Mouse (Mus musculus) embryonic facial prominence, embryonic 14.5 days (tissue): Measurements from ENCODE around the gene Sp9. TPM values are rescaled to one million over a fixed set of nuclear protein-coding genes. Genes with fewer than 3 reads are reported as not detected.

Experiments
- ATAC-seq: fragments of 200-750 bp; cut with Nextera tagmentation; 2 replicates; pipeline ENCODE4 v1.8.0; 2017; ENCODE audit warnings: low read depth, moderate number of reproducible peaks, moderate TSS enrichment
- DNase-seq: peaks from one replicate; pipeline ENCODE4 v3.0.0-alpha.2; 2015; ENCODE audit warnings: low spot score
- H3K27ac ChIP-seq: fragments of 300-500 bp; sonication (generic); replicated peaks from 2 replicates; pipeline ENCODE4 v1.5.1; 2014; ENCODE audit warnings: low read depth, mild to moderate bottlenecking, low read length, moderate library complexity
- H3K27me3 ChIP-seq: fragments of 300-500 bp; sonication (generic); replicated peaks from 2 replicates; pipeline ENCODE4 v1.6.1; 2014; ENCODE audit warnings: low read length; ENCODE audit not compliant: control insufficient read depth, insufficient read depth
- H3K36me3 ChIP-seq: fragments of 300-500 bp; sonication (generic); 2 replicates; pipeline ENCODE4 v1.6.1; 2014; ENCODE audit warnings: low read length, mixed read lengths; ENCODE audit not compliant: control insufficient read depth, insufficient read depth
- H3K4me1 ChIP-seq: fragments of 300-500 bp; sonication (generic); 2 replicates; pipeline ENCODE4 v1.6.1; 2014; ENCODE audit warnings: antibody characterized with exemption, low read length; ENCODE audit not compliant: control insufficient read depth, insufficient read depth
- H3K4me2 ChIP-seq: fragments of 300-500 bp; sonication (generic); 2 replicates; pipeline ENCODE4 v1.6.1; 2014; ENCODE audit warnings: low read depth, mild to moderate bottlenecking, low read length, moderate library complexity, mixed read lengths
- H3K4me3 ChIP-seq: fragments of 300-500 bp; sonication (generic); 2 replicates; pipeline ENCODE4 v1.5.1; 2014; ENCODE audit warnings: low read depth, mild to moderate bottlenecking, low read length
- H3K9ac ChIP-seq: fragments of 300-500 bp; sonication (generic); 2 replicates; pipeline ENCODE4 v1.6.1; 2014; ENCODE audit warnings: low read depth, mild to moderate bottlenecking, low read length, moderate library complexity, mixed read lengths
- H3K9me3 ChIP-seq: fragments of 300-500 bp; sonication (generic); 2 replicates; pipeline ENCODE4 v1.6.1; 2016; ENCODE audit warnings: low read length; ENCODE audit not compliant: control insufficient read depth
- WGBS: fragments of 180-500 bp; shearing (Covaris S2); extraction: QIAGEN DNeasy Blood & Tissue Kit; methylation state at CpG from one replicate; pipeline ENCODE4 v1.1.7; 2014; 5-methylcytosine and 5-hydroxymethylcytosine counted together
- polyA plus RNA-seq: library from polyadenylated mRNA; unstranded; fragments of >200 nt; fragmentation: Nextera tagmentation; extraction: Ambion mirVana; gene quantifications from 2 replicates; pipeline ENCODE4 v1.2.1, GENCODE M21; 2014

Gene Sp9
- polyA plus RNA-seq, 1 experiment from 2014 or later = 1.5 TPM

DNA sequence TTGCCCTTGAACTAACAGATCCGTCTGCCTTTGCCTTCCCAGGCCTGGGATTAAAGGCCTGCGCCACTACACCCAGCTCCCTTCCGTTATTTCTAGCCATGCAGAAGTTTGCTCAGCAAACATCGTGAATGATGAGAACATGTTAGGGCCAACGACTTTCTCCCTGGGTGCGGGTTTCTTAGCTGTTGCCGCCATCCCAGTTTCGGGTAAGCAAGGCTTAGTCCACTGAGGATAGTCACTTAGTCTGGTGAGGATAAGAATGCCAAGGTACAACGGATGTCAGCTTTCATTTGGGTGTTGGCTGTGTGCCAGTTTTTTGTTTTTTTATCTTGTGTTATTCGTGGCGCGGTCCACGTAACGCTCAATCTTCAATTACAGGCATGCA is 41.4 kb downstream of the Sp9 start:
- Histone ChIP-seq H3K4me1 (peaks cover 5% of the 10 kb centered on the region; the same call in 1 of the 2 replicates), H3K27me3 (no peaks in the 10 kb centered on the region), H3K27ac (peak overlapping the region; percentile 92), H3K36me3 (peaks cover 19% of the 10 kb centered on the region), H3K9ac (peak overlapping the region; percentile 72), H3K4me3 (peak overlapping the region; percentile 89), H3K9me3 (no peaks in the 10 kb centered on the region), H3K4me2 (peak overlapping the region; percentile 63)
- 34% methylated on average over 14 of the region's 14 CpGs for WGBS
- DNase-seq (peak; percentile 43), ATAC-seq (peak; percentile 48)

DNA sequence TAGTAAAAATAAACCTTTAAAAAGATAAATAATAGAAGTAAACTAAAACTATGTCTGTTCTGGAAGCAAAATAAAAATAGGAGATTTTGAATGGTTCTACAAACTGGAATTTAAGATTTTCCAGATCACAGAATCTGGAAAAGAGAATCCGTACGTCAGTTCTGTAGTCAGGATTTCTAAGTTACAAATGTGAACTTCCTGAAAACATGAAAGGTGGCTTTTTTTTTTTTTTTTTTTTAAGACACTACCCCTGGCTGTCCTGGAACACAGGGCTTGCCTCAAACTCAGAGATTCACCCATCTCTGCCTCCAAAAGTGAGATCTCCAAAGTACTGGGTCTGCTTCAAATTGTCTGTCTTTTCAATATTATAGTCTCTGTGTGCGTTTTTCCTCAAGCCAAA is 42.6 kb downstream of the Sp9 start:
- H3K4me1 ChIP-seq = peaks cover 5% of the 10 kb centered on the region; the same call in 1 of the 2 replicates
- WGBS = 86% methylated on average over 3 of the region's 3 CpGs
- H3K4me2 ChIP-seq = no peak overlapping the region

GRCm38 (mm10) chr2:73317426-73317825 is 45.7 kb downstream of the Sp9 start:
- no peak overlapping the region for H3K4me3 ChIP-seq
- peaks cover 5% of the 10 kb centered on the region; the same call in 1 of the 2 replicates for H3K36me3 ChIP-seq
- H3K9me3 ChIP-seq = no peaks in the 10 kb centered on the region
- no peak overlapping the region for H3K27ac ChIP-seq
- H3K27me3 ChIP-seq = no peaks in the 10 kb centered on the region
- ATAC-seq = no peak
- no peaks in the 10 kb centered on the region for H3K4me1 ChIP-seq
- H3K4me2 ChIP-seq = no peak overlapping the region
- no peak overlapping the region for H3K9ac ChIP-seq
- WGBS = 93% methylated on average over 9 of the region's 9 CpGs
- no peak for DNase-seq

More for the DNA sequence above, 42.6 kb downstream of the Sp9 start:
- ATAC-seq (no peak), DNase-seq (no peak)
- Histone ChIP-seq H3K27ac (no peak overlapping the region), H3K4me3 (no peak overlapping the region), H3K9ac (no peak overlapping the region), H3K36me3 (peaks cover 13% of the 10 kb centered on the region; the same call in 1 of the 2 replicates), H3K9me3 (no peaks in the 10 kb centered on the region), H3K27me3 (no peaks in the 10 kb centered on the region)

DNA sequence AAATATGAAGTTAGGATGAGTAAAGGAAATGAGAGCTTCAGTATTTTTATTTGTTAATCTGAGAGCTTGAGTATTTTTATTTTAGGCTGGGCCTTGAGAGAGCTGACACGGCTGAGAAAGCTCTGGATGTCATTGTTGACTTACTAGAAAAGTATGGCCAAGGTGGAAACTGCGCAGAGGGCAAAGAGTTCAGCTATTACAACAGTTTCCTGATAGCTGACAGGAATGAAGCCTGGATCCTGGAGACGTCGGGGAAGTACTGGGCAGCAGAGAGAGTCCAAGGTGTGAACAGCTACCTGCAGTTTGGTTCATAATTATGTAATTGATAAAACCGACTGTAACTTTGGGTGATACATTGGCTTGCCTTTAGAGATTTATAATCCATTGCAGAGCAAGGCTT is 47.5 kb downstream of the Sp9 start:
- no peak for DNase-seq
- ATAC-seq = no peak
- 83% methylated on average over 5 of the region's 5 CpGs for WGBS

GRCm38 (mm10) chr2:73322991-73323390 is 51.3 kb downstream of the Sp9 start:
- Histone ChIP-seq H3K27me3 (no peaks in the 10 kb centered on the region), H3K27ac (no peak overlapping the region), H3K9ac (no peak overlapping the region), H3K4me2 (no peak overlapping the region), H3K36me3 (peaks cover 5% of the 10 kb centered on the region; the same call in 1 of the 2 replicates), H3K9me3 (no peaks in the 10 kb centered on the region), H3K4me3 (no peak overlapping the region), H3K4me1 (no peaks in the 10 kb centered on the region)
- 71% methylated on average over 12 of the region's 12 CpGs for WGBS
- ATAC-seq = no peak
- DNase-seq = no peak

More for the DNA sequence above, 47.5 kb downstream of the Sp9 start:
- Histone ChIP-seq H3K4me3 (no peak overlapping the region), H3K4me1 (no peaks in the 10 kb centered on the region), H3K36me3 (peaks cover 5% of the 10 kb centered on the region; the same call in 1 of the 2 replicates), H3K4me2 (no peak overlapping the region), H3K9me3 (no peaks in the 10 kb centered on the region), H3K27ac (no peak overlapping the region), H3K9ac (no peak overlapping the region), H3K27me3 (no peaks in the 10 kb centered on the region)

- H3K36me3 ChIP-seq = no peaks in the 10 kb centered on the region
- H3K27ac ChIP-seq = no peak overlapping the region
- no peak overlapping the region for H3K4me3 ChIP-seq
- DNase-seq = no peak
- 88% methylated on average over 5 of the region's 5 CpGs for WGBS
- H3K9me3 ChIP-seq = no peaks in the 10 kb centered on the region
- no peak overlapping the region for H3K4me2 ChIP-seq
- H3K9ac ChIP-seq = no peak overlapping the region
- no peaks in the 10 kb centered on the region for H3K4me1 ChIP-seq
- H3K27me3 ChIP-seq = no peaks in the 10 kb centered on the region
- no peak for ATAC-seq
These were observed 54.1 kb downstream of the Sp9 start for GRCm38 (mm10) chr2:73325871-73326270.

Other genes starting within 250 kb of the Sp9 start
- gene Ola1, start 53.0 kb upstream of the Sp9 start, polyA plus RNA-seq = 90.7 and 98.7 TPM in 2 replicates
- gene Scrn3, start 40.7 kb downstream of the Sp9 start, polyA plus RNA-seq = 12.7 and 14.2 TPM in 2 replicates
- gene Cir1, start 40.8 kb downstream of the Sp9 start, polyA plus RNA-seq = 23.8 and 25.5 TPM in 2 replicates
- gene Gpr155, start 114.6 kb downstream of the Sp9 start, polyA plus RNA-seq = 7.1 and 7.9 TPM in 2 replicates